Mouse (Mus musculus) midbrain, embryonic 16.5 days (tissue): Measurements from ENCODE around the gene Grap2. TPM values are rescaled to one million over a fixed set of nuclear protein-coding genes. Genes with fewer than 3 reads are reported as not detected.

Experiments used
- ATAC-seq: fragments of 200-750 bp; cut with Nextera tagmentation; 2 replicates; pipeline ENCODE4 v1.8.0; 2017; ENCODE audit warnings: moderate TSS enrichment
- H3K27ac ChIP-seq: fragments of 300-500 bp; sonication (generic); 2 replicates; pipeline ENCODE4 v1.5.1; 2014; ENCODE audit warnings: mild to moderate bottlenecking, low read length, mixed read lengths
- H3K27me3 ChIP-seq: fragments of 300-500 bp; sonication (generic); 2 replicates; pipeline ENCODE4 v1.6.1; 2014; ENCODE audit warnings: low read depth, low read length, mixed read lengths; ENCODE audit not compliant: control insufficient read depth, insufficient read depth
- H3K36me3 ChIP-seq: fragments of 300-500 bp; sonication (generic); 2 replicates; pipeline ENCODE4 v1.6.1; 2014; ENCODE audit warnings: mild to moderate bottlenecking, low read length, moderate library complexity, mixed read lengths; ENCODE audit not compliant: control insufficient read depth, insufficient read depth
- H3K4me1 ChIP-seq: fragments of 300-500 bp; sonication (generic); 2 replicates; pipeline ENCODE4 v1.6.1; 2014; ENCODE audit warnings: mild to moderate bottlenecking, low read length, mixed read lengths; ENCODE audit not compliant: control insufficient read depth, insufficient read depth
- H3K4me2 ChIP-seq: fragments of 300-500 bp; sonication (generic); 2 replicates; pipeline ENCODE4 v1.6.1; 2014; ENCODE audit warnings: mild to moderate bottlenecking, low read length, mixed read lengths
- H3K4me3 ChIP-seq: fragments of 300-500 bp; sonication (generic); 2 replicates; pipeline ENCODE4 v1.5.1; 2014; ENCODE audit warnings: low read depth, mild to moderate bottlenecking, low read length, moderate library complexity, mixed read lengths
- H3K9ac ChIP-seq: fragments of 300-500 bp; sonication (generic); 2 replicates; pipeline ENCODE4 v1.6.1; 2014; ENCODE audit warnings: low read depth, low read length, mixed read lengths
- H3K9me3 ChIP-seq: fragments of 300-500 bp; sonication (generic); replicated peaks from 2 replicates; pipeline ENCODE4 v1.6.1; 2014; ENCODE audit warnings: mild to moderate bottlenecking, low read length, mixed read lengths; ENCODE audit not compliant: control insufficient read depth, poor library complexity, severe bottlenecking
- WGBS: fragments of 180-500 bp; shearing (Covaris S2); extraction: QIAGEN DNeasy Blood & Tissue Kit; methylation state at CpG from one replicate; pipeline ENCODE4 v1.1.7; 2014; 5-methylcytosine and 5-hydroxymethylcytosine counted together
- polyA plus RNA-seq: library from polyadenylated mRNA; unstranded; fragments of >200 nt; fragmentation: Nextera tagmentation; extraction: Ambion mirVana; gene quantifications from 2 replicates; pipeline ENCODE4 v1.2.1, GENCODE M21; 2015

The Grap2 gene
- polyA plus RNA-seq = 0.16 and 0.23 TPM in 2 replicates

DNA sequence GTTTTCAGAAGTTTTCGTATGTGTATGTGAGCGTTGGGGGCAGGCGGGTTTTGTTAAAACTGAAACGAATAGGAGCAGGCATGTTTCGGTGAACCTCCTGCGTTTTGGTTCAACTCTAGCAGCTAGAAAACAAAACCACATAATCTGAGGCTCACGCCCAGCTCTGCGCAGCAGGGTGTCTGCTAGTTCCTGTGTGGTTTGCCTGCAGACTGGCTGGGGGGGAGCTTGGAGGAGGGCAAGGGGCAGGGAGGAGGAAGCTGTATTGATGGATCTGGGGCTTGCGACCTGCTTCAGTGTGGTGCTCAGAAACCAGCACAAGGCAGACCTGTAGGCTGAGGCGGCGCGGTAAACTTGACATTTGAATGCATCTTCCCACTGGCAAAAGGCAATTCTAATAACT is at the start of gene Grap2:
TSS of gene Grap2 (plus strand) at position 304 of the 400 bp plus-strand sequence.
- 61% methylated on average over 12 of the region's 12 CpGs for WGBS
- H3K4me2 ChIP-seq = no peak within 1 kb of the TSS
- peaks cover 10% of the 10 kb centered on the region for H3K4me1 ChIP-seq
- no peak within 1 kb of the TSS for H3K4me3 ChIP-seq
- H3K27me3 ChIP-seq = peaks cover 3% of the 10 kb centered on the region; the same call in 1 of the 2 replicates
- ATAC-seq = no peak
- H3K9ac ChIP-seq = no peak within 1 kb of the TSS
- H3K9me3 ChIP-seq = no peaks in the 10 kb centered on the region
- no peak within 1 kb of the TSS for H3K27ac ChIP-seq
- no peaks in the 10 kb centered on the region for H3K36me3 ChIP-seq

DNA sequence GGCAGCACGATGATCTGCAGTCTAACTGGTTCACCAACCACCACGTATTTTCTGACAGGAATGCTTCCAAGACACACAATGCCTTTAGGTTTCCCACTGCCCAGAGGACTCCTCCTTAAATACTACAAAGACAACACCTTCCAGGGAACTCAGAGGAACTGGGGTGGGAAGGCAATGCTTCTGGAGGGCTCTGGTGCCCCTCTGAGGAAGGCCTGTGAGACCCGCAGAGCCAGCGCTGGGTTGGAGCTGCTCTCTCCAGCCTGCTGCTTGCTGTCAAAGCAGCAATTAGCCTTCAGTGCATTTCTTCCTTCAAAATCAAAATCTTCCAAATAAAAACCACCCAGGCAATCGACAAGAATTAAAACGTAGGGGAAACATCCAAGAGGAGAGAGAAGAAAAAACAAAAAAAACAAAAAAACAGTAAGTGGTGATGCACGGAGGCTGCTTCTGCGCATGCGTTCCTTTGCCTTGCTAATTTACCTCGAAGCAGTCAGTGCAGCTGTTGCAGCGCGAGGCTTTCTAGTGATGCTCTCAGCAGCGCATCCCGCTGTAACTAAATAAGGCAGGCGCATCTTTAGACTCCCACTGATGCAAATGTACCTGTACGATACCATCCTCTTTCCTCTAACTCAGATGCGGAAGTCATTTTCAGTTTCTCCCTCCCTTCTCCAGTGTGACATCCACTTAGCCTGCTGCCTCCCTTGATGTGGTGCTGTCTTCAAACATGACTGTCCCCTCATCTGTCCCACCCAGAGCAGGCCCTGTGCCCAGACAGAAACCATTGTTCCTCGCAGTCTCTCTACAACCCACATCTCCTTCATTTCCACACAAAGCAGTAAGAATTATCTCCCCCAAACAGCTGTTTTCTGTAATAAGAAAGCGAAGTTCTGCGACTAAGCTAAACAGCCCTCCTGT is 42.2 kb upstream of the Grap2 start:
- no peak overlapping the region for H3K4me3 ChIP-seq
- WGBS = 28% methylated on average over 20 of the region's 20 CpGs
- peak; percentile 60; the same call in 1 of the 2 replicates for ATAC-seq
- H3K9ac ChIP-seq = peak overlapping the region; percentile 36; the same call in 1 of the 2 replicates
- no peaks in the 10 kb centered on the region for H3K27me3 ChIP-seq
- peak overlapping the region; percentile 69 for H3K27ac ChIP-seq
- H3K4me1 ChIP-seq = peaks cover 10% of the 10 kb centered on the region
- H3K9me3 ChIP-seq = no peaks in the 10 kb centered on the region
- peak overlapping the region; percentile 38 for H3K4me2 ChIP-seq
- no peaks in the 10 kb centered on the region for H3K36me3 ChIP-seq

DNA sequence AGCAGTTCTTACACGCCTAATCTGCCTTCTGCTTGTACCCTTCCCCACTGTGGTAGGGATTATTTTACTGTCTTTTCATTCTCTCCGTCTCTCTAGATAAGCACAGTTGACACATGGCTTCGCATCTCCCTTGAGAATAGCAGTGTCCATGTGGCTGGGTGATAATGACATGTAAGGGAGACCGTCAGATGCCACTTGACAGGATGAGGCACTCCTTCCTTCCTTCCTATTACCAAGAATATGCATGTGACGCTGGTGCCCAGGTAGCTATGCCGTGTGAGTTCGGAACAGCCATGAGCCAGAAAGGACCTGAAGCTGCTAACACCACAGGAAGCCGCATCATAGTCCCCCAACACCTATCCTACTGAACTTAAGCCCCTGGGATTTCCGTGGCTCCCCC is 41.4 kb upstream of the Grap2 start:
- no peak overlapping the region for H3K4me2 ChIP-seq
- H3K27ac ChIP-seq = no peak overlapping the region
- H3K4me1 ChIP-seq = peaks cover 10% of the 10 kb centered on the region
- H3K9ac ChIP-seq = no peak overlapping the region
- no peaks in the 10 kb centered on the region for H3K9me3 ChIP-seq
- ATAC-seq = 0 out of 2 replicates have a peak, but pooled peaks have one; percentile 14
- 73% methylated on average over 9 of the region's 9 CpGs for WGBS
- no peaks in the 10 kb centered on the region for H3K36me3 ChIP-seq
- no peaks in the 10 kb centered on the region for H3K27me3 ChIP-seq
- H3K4me3 ChIP-seq = no peak overlapping the region

DNA sequence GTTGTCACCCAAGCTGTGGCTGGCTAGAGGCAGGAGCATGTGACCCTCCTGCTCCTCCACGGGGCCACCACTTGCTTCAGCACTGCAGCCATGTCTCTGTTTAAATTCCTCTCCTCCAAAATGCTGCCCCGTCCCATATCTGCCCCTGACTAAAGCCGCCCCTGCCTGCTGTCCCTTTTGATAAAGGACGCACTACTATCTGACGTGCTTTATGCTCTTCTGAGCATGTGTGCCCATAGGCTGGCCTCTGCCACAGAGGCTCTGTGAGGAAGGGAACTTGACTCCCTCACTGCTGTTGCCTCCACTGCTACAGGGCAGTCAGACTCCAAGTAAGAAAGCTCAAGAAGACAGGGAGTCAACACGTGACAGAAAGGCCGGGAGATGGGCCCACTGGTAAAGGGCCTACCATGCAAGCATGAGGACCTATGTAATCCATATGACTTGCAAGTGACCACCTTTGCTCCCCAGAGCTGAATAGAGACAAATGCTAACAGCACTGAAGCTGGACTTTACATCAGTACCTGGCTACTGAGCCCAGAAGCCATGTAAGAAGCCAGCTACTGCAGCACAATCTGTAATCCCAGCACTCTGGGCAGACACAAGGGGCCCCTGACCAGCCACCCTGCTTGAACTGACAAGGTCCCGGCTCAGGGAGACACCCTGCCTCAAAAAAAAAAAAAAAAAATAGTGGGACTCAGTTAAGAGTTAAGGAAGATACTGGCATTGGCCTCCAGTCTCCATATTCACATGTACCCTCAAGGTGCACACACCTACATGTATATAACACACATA is 39.9 kb upstream of the Grap2 start:
- Histone ChIP-seq H3K4me3 (no peak overlapping the region), H3K4me1 (peaks cover 10% of the 10 kb centered on the region), H3K4me2 (no peak overlapping the region), H3K27me3 (no peaks in the 10 kb centered on the region), H3K27ac (no peak overlapping the region), H3K9me3 (no peaks in the 10 kb centered on the region), H3K36me3 (no peaks in the 10 kb centered on the region), H3K9ac (no peak overlapping the region)
- 83% methylated on average over 8 of the region's 8 CpGs for WGBS
- ATAC-seq = no peak

DNA sequence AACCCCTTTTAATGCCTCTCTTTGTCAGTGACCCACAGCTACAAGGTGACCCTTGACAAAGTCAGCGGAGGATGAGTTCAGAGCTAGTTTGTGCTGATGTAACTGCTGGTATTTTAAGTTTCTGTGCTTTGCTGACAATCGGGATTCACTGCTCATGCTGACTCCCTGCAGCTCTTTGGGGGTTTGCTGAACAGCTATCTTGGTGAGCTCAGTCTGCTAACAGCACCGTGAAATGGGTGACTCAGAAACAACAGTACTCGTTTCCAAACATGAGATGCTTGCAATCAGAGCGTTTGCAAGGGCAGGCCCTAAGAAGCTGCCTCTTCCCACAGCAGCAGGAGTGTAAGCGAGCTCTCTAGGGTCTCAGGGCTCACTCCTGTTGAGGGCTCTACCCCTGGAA is 39.1 kb upstream of the Grap2 start:
- no peaks in the 10 kb centered on the region for H3K9me3 ChIP-seq
- no peak overlapping the region for H3K27ac ChIP-seq
- H3K36me3 ChIP-seq = no peaks in the 10 kb centered on the region
- 52% methylated on average over 6 of the region's 6 CpGs for WGBS
- H3K4me3 ChIP-seq = no peak overlapping the region
- no peak overlapping the region for H3K9ac ChIP-seq
- no peak overlapping the region for H3K4me2 ChIP-seq
- H3K27me3 ChIP-seq = no peaks in the 10 kb centered on the region
- ATAC-seq = no peak
- peaks cover 10% of the 10 kb centered on the region for H3K4me1 ChIP-seq

DNA sequence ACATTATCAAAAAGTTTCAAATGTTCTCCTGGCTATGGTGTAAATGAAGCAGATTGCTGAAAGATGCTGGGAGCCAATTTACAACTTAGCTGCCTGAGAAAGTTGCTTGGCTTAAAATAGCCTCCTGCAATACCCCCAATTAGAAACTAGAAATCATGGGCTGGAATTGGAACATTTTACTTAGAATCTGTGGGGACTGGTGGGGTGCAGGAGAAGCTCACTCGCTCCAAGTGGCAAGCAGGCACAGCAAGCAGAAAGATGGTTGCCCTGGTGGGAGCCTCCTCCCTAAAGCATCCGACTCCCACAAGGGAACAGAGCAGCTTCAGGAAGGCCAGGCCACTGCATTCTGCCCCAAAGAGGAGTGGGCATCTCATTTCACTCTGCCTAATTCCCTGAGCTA is 36.3 kb upstream of the Grap2 start:
- Histone ChIP-seq H3K27me3 (no peaks in the 10 kb centered on the region), H3K36me3 (no peaks in the 10 kb centered on the region), H3K4me3 (no peak overlapping the region), H3K4me1 (no peaks in the 10 kb centered on the region), H3K9me3 (no peaks in the 10 kb centered on the region), H3K27ac (no peak overlapping the region), H3K4me2 (no peak overlapping the region), H3K9ac (no peak overlapping the region)
- 69% methylated on average over 2 of the region's 2 CpGs for WGBS
- ATAC-seq = no peak

DNA sequence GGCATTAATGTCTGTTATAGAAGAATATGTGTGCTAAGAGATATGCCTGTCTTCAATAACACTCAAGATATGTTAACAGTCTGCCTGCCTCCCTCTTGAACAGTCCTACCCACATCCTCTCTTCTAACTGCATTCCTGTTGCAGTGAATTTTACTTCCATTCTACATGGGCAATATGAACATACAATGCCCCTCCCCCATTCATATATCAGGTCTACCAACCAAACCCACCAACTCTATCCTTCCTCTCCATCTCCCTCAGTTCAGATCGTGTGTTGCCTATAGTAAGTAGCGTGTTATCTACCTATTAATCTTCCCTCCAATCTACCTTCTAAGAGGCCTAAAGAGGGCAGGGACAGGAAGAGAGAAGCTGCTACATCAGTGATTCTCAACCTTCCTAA is 34.3 kb upstream of the Grap2 start:
- no peaks in the 10 kb centered on the region for H3K27me3 ChIP-seq
- no peaks in the 10 kb centered on the region for H3K36me3 ChIP-seq
- H3K4me2 ChIP-seq = no peak overlapping the region
- ATAC-seq = no peak
- no peak overlapping the region for H3K9ac ChIP-seq
- no peak overlapping the region for H3K27ac ChIP-seq
- no peaks in the 10 kb centered on the region for H3K4me1 ChIP-seq
- no peaks in the 10 kb centered on the region for H3K9me3 ChIP-seq
- WGBS = 90% methylated on average over 2 of the region's 2 CpGs
- no peak overlapping the region for H3K4me3 ChIP-seq

DNA sequence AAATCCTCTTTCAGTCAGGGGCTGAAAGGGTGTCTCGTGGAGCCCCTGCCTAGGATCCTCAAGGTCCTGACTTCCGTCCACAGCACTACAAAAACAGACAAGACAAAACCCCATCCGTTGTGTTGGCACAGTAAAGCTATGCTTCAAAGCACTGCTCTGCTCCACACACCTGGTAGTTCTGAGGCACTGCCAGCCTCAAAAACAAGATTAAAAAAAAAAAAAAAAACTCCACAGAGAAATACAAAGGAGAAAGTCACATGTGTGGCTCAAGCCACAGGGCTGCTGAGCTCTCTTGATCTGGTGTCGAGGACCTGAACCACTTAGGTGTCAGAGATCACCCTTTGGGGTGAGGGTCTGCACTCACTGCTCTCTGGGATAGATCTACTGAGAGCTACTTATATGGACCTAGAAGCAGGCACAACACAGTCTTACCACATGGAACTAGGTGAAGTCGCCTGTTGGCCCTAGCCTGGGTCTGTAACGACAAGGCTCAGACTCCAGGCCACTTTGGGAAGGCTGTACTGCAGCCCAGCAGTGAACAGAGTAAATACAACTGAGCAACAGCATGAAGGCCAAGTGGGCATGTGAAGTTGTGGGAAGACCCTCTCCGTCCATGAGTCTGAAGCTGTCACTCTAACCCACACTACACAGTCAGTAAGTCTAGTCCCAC is 33.6 kb upstream of the Grap2 start:
- 75% methylated on average over 7 of the region's 7 CpGs for whole genome bisulfite sequencing
- ATAC-seq = no peak

More for the DNA sequence above, 33.6 kb upstream of the Grap2 start:
- H3K27me3 ChIP-seq = no peaks in the 10 kb centered on the region
- H3K9ac ChIP-seq = no peak overlapping the region
- H3K4me3 ChIP-seq = no peak overlapping the region
- H3K9me3 ChIP-seq = no peaks in the 10 kb centered on the region
- H3K4me2 ChIP-seq = no peak overlapping the region
- H3K27ac ChIP-seq = no peak overlapping the region
- H3K36me3 ChIP-seq = no peaks in the 10 kb centered on the region
- H3K4me1 ChIP-seq = no peaks in the 10 kb centered on the region
